Mouse (Mus musculus) duodenum, adult 2 months (tissue): Measurements from ENCODE around the gene Tdpoz4. TPM values are rescaled to one million over a fixed set of nuclear protein-coding genes. Genes with fewer than 3 reads are reported as not detected.

ENCODE experiments used
- polyA plus RNA-seq: library from polyadenylated mRNA; depleted of rRNA; stranded (reverse); fragments of >200 nt; gene quantifications from 2 replicates; pipeline ENCODE4 v1.2.3, GENCODE M21; 2012; ENCODE audit warnings: low replicate concordance; rRNA removed

Gene Tdpoz4
- polyA plus RNA-seq, result not detected in 2 replicates

GRCm38 (mm10) chr3:93796098-93796497 lies at the start of gene Tdpoz4:
Tdpoz4 (plus strand) TSS chr3:93796398.

GRCm38 (mm10) chr3:93772700-93773099 lies 23.5 kb upstream of the Tdpoz4 start, which contains the start of gene Gm5773:
Gm5773 (plus strand) TSS chr3:93773000.

GRCm38 (mm10) chr3:93825720-93826119 lies 29.5 kb downstream of the Tdpoz4 start, which contains the start of gene Tdpoz3:
Tdpoz3 (plus strand) TSS chr3:93826020.

Other genes starting within 250 kb of the Tdpoz4 start
- gene S100a10, start 241.3 kb upstream of the Tdpoz4 start, polyA plus RNA-seq, result 37.3 and 76.6 TPM in 2 replicates
- gene Tdpoz2, start 143.7 kb upstream of the Tdpoz4 start, polyA plus RNA-seq, result not detected in 2 replicates
- not detected in 2 replicates for gene Tdpoz1, start 120.1 kb upstream of the Tdpoz4 start, polyA plus RNA-seq
- gene Gm37596, start 103.3 kb upstream of the Tdpoz4 start, polyA plus RNA-seq, result not detected in 2 replicates
- gene Gm5773, start 23.4 kb upstream of the Tdpoz4 start, polyA plus RNA-seq, result not detected in 2 replicates
- gene Tdpoz3, start 29.6 kb downstream of the Tdpoz4 start, polyA plus RNA-seq, result not detected in 2 replicates
- 0.14 and 0.32 TPM in 2 replicates for gene Gm9117, start 147.1 kb downstream of the Tdpoz4 start, polyA plus RNA-seq
- not detected in 2 replicates for gene Tdpoz5, start 164.9 kb downstream of the Tdpoz4 start, polyA plus RNA-seq